Mouse (Mus musculus): ENCODE measurements around the gene Kctd14.
A peak's percentile ranks its signal among the peaks of the same experiment; 100 is the strongest.
"Not testable (repeated sequence)": the region's sequence is repeated elsewhere in the genome, so short reads cannot be mapped to it uniquely, and the experiment has no call there.

The Kctd14 gene

GRCm38 (mm10) chr7:97451023-97451422 is at the start of gene Kctd14:
Kctd14 (plus strand) TSS chr7:97451323.
- DNase-seq: not testable (repeated sequence)

- no peak for DNase-seq
Observed at GRCm38 (mm10) chr7:97407145-97407544, 44.0 kb upstream of the Kctd14 start.

- DNase-seq: no peak
Observed at GRCm38 (mm10) chr7:97411106-97411505, 40.0 kb upstream of the Kctd14 start.

GRCm38 (mm10) chr7:97411575-97411974 is 39.5 kb upstream of the Kctd14 start:
- no peak for DNase-seq

GRCm38 (mm10) chr7:97413981-97414380 is 37.1 kb upstream of the Kctd14 start:
- DNase-seq: no peak

GRCm38 (mm10) chr7:97414426-97414825 is 36.7 kb upstream of the Kctd14 start:
- DNase-seq: no peak

GRCm38 (mm10) chr7:97414915-97415687 is 36.0 kb upstream of the Kctd14 start:
- DNase-seq: no peak

GRCm38 (mm10) chr7:97416473-97416872 is 34.6 kb upstream of the Kctd14 start:
- no peak for DNase-seq

- peak; percentile 98 for DNase-seq
Observed at GRCm38 (mm10) chr7:97416906-97417777, 34.0 kb upstream of the Kctd14 start, which contains the start of gene Thrsp. Thrsp (minus strand) TSS chr7:97417730.

- DNase-seq: peak; percentile 52
Observed at GRCm38 (mm10) chr7:97418717-97419116, 32.4 kb upstream of the Kctd14 start.

GRCm38 (mm10) chr7:97419163-97419562 is 32.0 kb upstream of the Kctd14 start:
- DNase-seq: no peak

GRCm38 (mm10) chr7:97420406-97420805 is 30.7 kb upstream of the Kctd14 start:
- peak; percentile 47 for DNase-seq

GRCm38 (mm10) chr7:97420958-97421651 is 30.0 kb upstream of the Kctd14 start:
- peak; percentile 80 for DNase-seq

GRCm38 (mm10) chr7:97423754-97424153 is 27.4 kb upstream of the Kctd14 start:
- DNase-seq: peak; percentile 26

GRCm38 (mm10) chr7:97424621-97425245 is 26.4 kb upstream of the Kctd14 start:
- DNase-seq: peak; percentile 93

- peak; percentile 65 for DNase-seq
Observed at GRCm38 (mm10) chr7:97426566-97426965, 24.6 kb upstream of the Kctd14 start.

GRCm38 (mm10) chr7:97427296-97427695 is 23.8 kb upstream of the Kctd14 start:
- DNase-seq: no peak

GRCm38 (mm10) chr7:97427778-97428420 is 23.2 kb upstream of the Kctd14 start:
- peak; percentile 80 for DNase-seq

GRCm38 (mm10) chr7:97429705-97430104 is 21.4 kb upstream of the Kctd14 start:
- peak; percentile 32 for DNase-seq

GRCm38 (mm10) chr7:97433517-97433916 is 17.6 kb upstream of the Kctd14 start:
- DNase-seq: not testable (repeated sequence)

- DNase-seq: no peak
Observed at GRCm38 (mm10) chr7:97434517-97434916, 16.6 kb upstream of the Kctd14 start.

GRCm38 (mm10) chr7:97438986-97439385 is 12.1 kb upstream of the Kctd14 start:
- no peak for DNase-seq
